Mouse (Mus musculus): ENCODE results near the gene Slx4ip.
"Not testable (repeated sequence)": the region's sequence is repeated elsewhere in the genome, so short reads cannot be mapped to it uniquely, and the experiment has no call there.

The Slx4ip gene

DNA sequence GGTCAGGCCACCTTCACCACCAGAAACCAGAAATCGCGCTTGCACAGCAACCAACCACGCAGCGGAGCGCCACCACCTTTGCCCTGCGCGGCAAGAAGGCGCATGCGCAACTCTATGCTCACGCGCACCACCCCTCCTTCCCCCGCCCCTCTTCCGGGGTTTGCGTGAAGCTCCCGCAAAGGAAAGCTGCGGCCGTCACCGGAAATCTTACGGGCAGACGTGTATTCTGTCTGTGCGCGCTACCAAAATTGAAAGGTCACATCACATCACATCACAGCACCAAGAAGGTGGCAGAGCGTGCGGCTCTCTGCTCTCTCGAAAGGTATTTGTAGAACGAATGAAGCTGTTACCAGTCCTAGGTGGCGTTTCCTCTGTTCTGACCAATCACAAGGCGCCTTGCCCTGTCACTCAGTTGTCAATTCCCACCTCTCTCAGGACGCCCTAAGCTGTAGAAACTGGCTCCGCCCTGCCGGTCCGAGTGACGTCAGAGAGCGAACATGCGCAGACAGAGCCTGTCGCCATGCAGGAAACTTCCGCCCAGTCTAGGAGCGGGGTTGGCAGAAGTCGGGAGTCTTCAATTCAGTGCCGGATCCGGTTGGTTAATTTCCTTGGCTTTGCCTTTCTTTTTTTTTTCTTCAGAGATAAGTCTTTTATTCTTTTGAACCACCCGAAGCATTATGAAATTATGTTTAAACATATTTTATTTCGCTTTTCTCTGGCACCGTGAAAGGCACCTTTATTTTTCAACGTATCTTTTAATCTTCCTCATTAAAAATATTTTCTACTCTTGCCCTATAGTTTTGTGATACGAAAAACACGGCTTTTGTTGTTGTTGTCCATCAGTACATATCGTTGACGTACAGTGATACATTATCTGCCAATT, at the start of gene Slx4ip, which contains the start of the genes AL731706.1 and Mkks:
Slx4ip (plus strand) TSS at position 151 of the 883 bp plus-strand sequence.
AL731706.1 (minus strand) TSS at position 322 of the 883 bp plus-strand sequence.
Mkks (minus strand) TSS at position 322 of the 883 bp plus-strand sequence.
- peak; percentile 98 for DNase-seq (ENCODE audit: extremely low read depth, insufficient read length, low spot score)

DNA sequence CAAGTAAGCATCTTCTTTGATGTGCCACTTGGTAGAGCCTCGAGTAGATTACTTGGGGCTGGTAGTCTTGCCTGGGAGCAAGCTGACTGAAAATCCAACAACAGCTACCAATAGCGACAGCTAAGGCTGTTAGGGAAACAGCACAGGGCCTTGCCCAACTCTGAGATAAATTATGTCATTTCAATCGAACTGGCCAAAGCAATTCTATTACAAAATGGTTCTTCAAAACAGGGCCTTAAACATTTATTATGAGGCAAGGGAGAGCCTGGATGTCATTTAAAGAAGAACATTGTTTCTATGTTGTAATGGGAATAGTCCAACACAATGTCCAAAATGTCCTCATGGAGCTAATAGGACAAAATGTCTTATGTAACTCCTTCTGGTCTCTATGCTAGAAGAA, 40.7 kb upstream of the Slx4ip start:
- no peak for DNase-seq (ENCODE audit: extremely low read depth, insufficient read length, low spot score)

DNA sequence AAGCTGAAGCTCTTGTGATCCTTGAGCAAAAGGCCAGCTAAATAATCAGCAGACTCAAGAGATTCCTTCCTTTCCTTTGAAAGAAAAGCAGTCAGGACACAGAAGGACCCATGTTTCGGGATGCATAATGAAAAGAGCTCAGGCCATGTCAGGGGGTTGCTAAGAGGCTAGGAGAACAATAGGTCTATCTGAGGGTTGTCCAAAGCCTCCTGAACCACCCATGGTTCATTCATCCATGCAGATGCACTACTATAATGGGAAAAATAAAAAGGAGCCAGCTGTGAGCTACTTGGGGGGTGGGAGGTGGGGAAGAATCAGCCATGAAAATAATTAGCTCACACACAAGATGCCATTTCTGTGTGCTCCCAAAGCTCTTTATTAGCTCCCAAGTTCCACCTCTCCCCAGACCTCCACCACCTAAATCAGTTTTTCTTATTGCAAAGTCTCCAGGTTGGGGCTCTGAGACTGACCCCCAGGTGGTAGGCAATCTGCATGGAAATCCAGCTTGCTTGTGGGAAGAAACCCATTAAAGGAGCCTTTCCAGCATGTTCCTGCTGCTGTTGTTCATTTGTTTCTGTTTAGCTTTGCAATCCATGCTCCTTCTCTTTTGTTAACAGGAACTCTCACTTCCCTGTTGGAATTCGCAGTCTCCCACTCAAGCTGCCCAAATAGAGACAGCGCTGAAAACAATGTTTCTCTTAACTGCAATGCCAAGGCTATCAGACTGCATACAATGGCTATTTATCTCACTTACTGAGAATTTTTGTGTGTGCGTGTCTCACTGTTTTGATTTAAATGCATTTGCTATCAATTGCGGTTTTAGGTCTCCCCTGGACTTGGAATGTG, 36.3 kb upstream of the Slx4ip start:
- no peak for DNase-seq (ENCODE audit: extremely low read depth, insufficient read length, low spot score)

DNA sequence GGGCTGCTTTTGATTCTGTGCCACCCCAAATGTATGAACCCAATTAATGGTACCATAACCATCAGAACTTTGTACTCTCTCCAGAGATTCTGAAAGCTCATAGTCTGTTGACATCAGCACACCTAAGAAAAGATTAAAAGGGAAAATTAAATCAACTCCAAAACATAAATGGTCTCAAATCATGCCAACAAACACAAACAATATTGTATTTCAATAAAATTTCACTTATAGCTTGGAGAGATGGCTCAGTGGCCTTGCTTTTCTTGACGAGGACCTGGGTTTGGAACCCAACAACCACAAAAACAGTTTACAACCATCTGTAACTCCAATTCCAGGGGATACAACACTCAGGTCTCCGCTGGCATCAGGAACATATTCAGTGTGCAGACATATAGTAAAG, 5.4 kb upstream of the Slx4ip start, which contains the start of gene AL731706.2:
AL731706.2 (minus strand) TSS at position 101 of the 400 bp plus-strand sequence.
- DNase-seq (ENCODE audit: extremely low read depth, insufficient read length, low spot score): no peak

DNA sequence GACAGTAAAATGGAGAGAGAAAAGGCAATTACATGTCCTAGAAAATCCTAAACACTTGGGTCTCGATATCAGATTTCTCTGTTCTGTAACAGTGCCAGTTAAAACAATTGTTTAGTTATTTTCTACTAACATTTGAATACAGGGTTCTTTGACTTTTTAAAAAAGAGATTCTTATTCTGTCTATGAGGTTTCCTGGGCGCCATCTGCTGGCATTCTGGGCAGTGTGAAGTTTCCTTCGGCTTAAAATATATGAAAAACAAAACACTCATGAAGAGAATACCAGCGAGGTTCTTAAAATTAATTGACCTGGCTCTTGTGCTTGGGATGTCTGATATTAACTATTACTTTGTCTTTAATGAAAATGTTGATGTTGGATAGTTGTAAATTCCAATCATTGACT, 4.2 kb upstream of the Slx4ip start:
- DNase-seq (ENCODE audit: extremely low read depth, insufficient read length, low spot score): no peak

DNA sequence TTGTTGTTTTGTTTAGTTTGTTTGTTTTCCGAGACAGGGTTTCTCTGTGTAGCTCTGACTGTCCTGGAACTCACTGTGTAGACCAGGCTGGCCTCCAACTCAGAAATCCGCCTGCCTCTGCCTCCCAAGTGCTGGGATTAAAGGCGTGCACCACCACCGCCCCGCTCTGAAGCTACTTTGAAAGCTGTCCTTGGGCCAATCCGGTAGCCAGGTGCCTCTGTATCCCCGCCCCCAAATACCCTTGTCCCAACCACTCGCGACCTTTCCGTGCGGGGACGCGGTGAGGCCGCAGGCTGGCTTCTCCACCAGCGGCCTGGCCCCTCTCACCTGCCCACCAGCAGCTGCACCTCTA, 326 bp upstream of the Slx4ip start:
- not testable (repeated sequence) for DNase-seq (ENCODE audit: extremely low read depth, insufficient read length, low spot score)

DNA sequence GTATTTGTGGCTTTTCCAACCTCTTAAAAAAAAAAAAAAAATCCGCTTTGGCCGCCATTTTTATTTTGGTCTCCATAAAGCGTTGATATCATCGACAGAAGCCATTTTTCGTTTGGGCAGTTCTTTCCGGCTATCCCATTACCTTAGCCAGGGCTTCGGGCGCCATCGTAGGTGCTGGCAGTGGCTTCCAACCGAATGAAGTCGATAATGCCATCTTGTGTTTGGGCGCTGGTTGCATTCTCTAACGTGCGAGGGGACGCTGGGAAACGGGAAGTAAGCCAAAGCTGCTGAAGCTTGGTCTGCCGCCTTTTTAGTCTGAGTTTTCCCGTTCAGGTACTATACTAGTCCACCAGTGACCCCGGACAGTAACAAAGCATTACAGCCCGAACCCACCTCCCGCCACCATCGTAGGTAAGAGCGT, 943 bp downstream of the Slx4ip start:
- peak; percentile 85 for DNase-seq (ENCODE audit: extremely low read depth, insufficient read length, low spot score)

DNA sequence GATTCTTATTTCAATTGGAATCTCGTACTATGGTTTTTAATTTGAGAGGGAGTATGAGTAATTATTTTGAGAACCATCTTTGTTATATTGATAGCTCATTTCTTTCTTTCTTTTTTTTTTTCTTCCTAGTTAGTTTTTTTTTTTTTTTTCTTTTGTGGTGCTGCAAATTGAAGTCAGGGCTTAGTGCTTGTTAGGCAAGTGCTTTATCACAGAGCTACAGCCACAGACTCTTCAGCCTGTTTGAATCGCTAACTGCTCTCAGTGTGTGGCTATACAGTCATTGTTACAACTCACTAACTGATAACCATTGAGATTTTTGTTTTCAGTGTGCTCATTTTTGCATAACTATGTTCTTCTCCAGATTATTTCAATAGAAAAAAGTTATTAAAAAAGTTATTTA, 3.5 kb downstream of the Slx4ip start:
- DNase-seq (ENCODE audit: extremely low read depth, insufficient read length, low spot score): no peak

DNA sequence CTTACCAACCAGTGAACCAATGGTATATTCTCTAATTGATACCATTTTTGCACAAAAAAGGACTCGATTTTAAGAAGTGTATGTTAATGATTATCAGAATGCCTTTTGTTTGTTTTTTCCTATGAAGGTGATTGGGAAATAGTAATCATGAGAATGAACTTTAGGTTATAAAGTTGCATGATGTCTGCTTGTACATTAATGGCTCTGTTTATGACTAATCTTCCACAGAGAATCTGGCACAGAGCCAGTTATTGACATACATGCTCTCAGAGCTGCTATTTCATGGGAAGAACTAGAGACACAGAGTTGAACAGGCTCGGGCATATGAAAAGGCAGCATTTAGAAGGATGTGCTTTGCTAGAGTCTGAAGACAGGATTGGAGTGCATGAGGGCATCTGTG, 5.1 kb downstream of the Slx4ip start:
- DNase-seq (ENCODE audit: extremely low read depth, insufficient read length, low spot score): no peak

DNA sequence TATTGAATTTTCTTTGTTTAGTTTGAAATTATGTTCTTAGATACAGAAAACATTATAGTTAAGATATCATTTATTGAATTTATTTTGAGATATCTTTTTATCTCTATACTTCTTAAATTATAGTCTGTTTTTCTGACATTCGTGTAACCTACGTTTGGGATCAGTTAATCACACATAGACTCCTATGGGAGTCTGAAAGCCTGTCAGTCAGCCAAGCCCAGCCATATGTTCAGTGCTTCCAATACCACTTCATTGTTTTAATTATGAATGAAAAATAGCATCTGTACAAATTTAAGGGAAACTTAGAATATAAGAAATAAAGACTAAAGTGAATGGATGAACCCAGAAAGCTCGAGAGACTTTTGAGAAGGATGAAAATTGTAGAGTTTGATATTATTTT, 17.6 kb downstream of the Slx4ip start:
- DNase-seq (ENCODE audit: extremely low read depth, insufficient read length, low spot score): no peak

DNA sequence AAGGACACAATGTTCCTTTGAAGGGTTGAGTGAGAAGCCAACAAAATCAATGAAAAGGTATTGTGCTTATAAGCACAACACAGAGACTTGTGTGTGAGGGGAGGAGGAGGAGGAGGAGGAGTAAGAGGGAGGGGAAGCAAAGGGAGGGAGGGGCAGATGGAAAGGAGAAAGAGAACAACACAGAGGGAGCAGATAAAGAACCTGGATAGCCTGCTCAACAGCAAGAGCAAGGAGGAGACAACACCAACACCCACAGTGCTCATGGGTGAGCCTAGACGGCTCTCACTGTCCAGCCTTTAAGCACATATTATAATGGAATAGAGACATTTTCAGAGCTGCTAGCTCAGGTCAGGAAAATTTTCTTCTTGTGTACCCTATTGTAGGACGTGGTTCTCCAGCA, 18.3 kb downstream of the Slx4ip start:
- DNase-seq (ENCODE audit: extremely low read depth, insufficient read length, low spot score): no peak

DNA sequence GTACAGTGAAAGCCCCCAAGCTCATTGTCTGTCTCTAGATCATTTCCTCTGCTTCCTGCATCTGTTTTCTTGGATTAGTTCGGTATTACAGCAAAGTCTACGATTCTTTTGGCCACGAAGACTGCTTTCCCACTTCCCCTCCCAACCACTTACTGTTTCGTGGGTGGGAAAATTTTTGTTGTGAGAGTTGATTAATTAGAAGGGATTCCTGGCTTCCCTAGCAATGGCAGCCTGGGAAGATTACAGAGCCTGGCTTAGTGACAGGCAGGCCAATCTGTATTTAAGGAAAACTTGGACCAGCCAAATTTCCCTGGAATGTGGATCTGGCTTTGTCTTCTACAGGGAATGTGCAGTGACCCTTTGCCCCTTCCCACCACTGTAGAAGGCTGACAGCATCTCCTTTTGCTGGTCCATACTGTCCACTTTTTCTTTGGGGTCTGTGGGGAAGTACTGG, 21.0 kb downstream of the Slx4ip start:
- DNase-seq (ENCODE audit: extremely low read depth, insufficient read length, low spot score): no peak

DNA sequence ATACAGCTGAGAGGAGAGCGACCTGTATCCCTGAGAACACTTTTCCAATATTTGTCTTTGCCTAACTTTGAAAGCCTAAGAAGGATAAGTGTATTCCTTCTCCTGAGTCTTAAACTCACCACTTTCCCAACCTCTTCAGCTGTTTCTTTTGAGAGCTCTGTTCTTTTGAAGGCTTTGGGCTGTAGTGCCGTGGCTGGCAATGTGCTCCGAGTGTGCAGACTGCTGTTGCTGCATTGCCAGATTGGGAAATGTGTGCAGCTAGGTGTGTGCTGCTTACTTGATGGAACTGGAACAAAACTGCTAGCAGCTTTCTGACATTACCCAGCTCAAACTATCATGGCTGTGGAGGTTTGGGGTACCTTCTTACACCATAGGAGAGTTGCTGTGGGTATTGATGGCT, 22.0 kb downstream of the Slx4ip start:
- no peak for DNase-seq (ENCODE audit: extremely low read depth, insufficient read length, low spot score)

DNA sequence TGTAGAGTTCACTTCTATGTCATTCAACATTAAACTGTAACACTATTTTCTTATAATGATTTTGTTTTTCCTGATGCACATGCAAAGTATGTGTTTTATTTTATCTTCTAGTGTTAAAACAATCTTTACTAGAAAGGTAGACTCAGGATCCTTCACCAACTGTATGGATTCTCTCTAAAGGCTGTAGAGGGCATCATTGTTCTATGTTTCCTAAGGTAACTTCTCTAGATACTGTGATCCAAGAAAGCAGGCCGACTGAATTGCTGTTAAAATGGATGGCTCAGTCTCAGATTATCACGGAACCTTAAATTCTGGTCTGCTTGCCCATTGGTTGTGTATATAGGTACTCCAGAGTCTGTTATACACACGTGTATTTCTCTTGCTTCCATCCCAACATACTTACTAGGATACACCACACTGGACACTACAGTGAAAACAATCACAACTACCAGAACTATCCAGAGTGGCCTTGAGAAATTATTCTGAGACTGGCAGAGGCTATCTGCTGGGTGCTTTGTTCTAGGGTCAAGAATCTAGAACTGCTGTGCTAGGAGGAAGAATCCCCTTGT, 23.4 kb downstream of the Slx4ip start:
- no peak for DNase-seq (ENCODE audit: extremely low read depth, insufficient read length, low spot score)

DNA sequence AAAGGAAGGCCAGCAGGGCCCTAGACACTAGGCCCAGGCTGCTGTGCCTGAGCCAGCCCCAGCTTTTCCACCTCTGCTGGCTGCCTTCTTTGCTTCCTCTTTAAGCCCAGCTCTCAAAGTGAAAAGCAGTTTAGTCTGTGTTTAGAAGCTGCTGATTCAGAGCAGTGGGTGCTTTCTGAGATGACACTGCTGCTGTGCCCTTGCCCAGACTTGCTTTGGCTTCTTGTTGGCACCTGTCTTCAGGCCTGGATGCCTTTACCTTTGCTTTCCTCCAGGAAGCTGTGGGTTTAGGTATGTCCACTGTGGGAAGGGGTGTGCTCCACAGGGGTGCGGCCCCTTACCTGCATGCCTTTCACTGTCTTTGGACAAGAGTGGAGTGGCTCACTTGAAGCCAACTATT, 28.4 kb downstream of the Slx4ip start:
- no peak for DNase-seq (ENCODE audit: extremely low read depth, insufficient read length, low spot score)

DNA sequence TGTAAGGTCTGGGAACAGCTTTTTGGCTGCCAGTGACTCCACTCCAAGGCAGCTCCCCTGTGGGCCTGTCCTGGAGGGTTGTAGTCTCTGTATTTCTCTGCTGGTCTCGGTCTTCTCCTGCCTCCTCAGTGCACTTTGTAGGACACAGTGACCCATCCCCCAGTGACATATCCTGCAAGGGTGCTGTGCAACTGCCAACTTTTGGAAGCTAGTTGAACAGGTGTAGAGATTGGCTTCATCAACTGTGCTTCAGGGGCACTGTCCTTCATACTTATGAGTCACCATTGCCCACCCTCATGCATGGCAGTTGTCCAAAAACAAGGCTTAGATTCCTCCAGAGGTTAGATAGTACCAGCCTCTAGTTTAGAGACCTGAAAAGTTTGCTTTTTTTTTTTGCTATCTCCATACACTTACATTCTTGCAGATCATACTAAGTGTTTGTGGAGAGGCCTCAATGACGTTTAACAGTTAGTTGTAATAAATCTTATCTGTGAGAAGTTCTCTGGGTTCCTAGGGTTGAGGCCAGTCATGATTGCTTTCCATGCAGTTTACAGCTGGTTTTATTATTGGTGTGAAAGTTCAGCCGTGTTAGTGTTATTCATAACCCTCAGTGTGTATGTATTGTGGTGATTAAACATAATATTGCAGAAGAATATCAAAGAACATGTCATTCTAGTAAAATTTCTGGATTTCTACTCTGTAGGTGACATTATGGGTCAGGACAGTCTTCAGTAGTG, 29.4 kb downstream of the Slx4ip start:
- no peak for DNase-seq (ENCODE audit: extremely low read depth, insufficient read length, low spot score)

DNA sequence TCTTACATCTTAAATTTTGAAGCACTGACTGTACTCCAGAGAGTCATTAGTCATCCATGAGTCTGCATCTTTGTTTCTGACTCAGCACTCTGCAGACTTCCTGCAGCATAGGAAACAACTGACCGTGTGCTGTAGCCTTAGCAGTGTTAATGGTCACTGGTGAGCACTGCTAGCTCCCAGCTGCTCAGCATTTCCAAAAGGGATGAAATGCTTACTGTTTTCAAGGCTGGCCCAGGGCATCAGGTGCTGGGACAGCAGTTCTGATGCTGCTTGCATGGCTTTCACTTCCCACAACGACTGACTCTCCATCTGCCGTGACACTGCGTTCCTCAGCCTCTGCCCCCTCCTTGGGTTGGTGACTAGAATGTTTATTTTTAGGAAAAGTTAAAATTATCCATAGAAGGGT, 30.0 kb downstream of the Slx4ip start:
- peak; percentile 71 for DNase-seq (ENCODE audit: extremely low read depth, insufficient read length, low spot score)

DNA sequence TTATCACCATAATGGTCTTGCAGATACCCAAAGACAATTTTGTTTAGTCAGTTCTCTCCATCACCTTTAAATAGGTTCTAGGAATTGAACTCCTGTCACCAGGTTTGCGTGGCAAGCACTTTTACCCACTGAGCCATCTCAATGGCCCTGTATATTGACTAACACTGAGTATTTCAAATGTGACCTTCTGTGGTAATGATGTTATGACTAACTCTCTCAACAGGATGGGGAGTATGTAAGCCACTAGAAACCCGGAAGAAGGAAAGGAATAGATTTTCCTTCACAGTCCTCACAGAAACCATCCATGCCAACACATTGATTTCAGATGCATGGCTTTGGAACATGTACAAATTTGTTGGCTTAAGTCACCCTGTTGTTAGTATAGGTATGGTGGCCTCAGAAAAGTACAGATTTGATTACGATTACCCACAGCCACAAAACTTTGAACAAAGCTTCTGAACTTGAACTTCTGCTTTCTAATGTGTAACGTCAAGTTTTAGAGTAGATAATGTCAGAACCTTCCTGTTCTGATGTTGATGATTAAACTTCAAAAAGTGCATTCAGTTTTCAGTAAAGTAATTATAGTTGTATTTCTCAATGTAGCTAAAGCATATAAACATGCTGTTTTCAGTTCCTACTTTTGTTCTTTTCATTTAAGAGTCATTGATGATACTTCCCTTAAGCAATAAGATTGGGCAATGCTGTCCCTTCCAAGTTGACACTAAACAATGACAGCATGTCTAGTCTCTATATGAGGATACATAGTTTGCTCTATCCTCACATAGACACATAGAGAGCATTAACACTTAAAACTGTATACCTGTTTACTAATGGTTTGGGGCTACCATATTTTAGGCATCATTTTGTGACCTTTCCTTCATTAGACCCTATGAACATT, 45.6 kb downstream of the Slx4ip start:
- no peak for DNase-seq (ENCODE audit: extremely low read depth, insufficient read length, low spot score)

DNA sequence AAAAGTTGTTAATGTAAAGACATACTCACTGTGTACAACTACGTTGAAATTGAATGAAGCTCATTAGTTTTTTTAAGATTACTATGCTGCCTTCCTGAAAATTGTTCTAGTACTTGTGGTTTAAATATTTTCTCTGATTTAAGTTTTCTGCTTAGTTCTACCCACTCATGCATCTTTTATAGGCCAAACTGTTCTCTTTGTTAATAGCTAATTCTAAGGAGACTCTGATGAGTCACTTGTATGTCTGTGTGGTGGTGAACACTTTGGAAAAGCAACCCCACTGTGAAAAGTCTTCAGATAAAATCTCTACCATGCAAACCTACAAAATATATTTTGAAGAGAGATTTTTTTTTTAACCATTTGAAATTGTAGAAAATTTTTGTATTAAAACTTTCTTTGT, 47.2 kb downstream of the Slx4ip start:
- no peak for DNase-seq (ENCODE audit: extremely low read depth, insufficient read length, low spot score)
